Mouse (Mus musculus) right cerebral cortex, adult 18-20 months (tissue): ENCODE results near the gene Ckb.
"Not testable (repeated sequence)": the region's sequence is repeated elsewhere in the genome, so short reads cannot be mapped to it uniquely, and the experiment has no call there.

Experiments
- DNase-seq: peaks from one replicate; pipeline ENCODE4 v3.0.0; 2022; ENCODE audit warnings: mixed read lengths

The Ckb gene

DNA sequence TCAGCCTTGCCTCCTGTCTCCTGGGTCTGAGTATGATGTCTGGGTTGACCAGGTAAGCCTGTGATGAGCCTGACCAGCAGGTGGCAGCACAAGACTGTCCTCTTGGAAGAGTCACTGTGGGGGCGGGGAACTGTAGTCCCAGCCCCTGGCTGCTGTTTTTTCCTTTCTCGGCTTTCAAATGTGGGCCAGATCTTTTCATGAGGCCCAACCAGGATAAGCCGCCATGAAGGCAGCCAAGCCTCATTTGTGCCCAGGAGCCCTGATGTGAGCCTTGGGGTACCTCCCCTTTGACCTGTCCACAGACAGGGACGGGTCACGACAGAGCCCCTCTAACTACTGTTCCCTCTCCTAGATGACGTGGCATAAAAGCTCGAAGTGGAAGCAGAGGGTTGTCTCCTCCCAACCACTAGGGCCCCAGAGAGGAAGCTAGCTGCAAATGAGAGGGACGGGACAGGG is 3.7 kb downstream of the Ckb start:
- DNase-seq = peak; percentile 95

DNA sequence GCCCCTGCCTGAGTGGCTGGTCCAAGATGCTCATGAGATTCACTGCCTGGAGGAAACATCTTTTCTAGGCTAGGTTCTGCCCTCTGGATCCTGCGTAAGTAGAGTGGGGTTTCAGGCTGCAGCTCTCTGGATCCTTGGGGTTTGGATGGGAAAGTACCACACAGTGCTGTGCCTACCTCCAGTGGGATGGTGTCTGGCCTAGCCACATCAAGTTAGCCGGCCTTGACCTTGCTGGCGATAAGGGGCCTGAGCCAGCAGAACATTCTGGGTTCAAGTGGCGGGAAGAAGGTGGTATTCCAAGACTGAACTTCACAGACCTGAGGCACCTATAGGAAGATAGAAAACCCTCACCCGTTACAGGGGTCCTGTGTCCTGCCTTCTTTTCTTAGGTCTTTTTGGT is 4.7 kb downstream of the Ckb start:
- no peak for DNase-seq

DNA sequence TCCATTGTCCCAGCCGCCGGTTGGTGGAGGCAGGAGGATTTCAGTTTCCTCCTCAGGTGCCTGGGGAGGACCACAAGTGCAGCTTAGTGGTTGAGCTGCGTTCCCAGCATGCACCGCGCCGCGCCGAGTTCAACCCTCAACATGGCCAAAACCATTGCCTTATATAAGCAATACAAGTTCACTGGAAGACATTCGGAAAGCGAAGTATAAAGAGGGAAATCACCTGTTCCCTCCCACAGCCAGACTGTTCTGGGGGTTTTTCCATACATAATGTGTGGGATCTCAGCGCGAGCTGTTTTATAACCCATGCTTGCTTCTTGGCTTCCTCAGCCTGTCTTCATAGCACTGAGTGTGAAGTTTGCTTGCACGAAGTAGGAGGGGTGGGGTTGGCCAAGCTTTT is 5.8 kb downstream of the Ckb start:
- peak; percentile 84 for DNase-seq

DNA sequence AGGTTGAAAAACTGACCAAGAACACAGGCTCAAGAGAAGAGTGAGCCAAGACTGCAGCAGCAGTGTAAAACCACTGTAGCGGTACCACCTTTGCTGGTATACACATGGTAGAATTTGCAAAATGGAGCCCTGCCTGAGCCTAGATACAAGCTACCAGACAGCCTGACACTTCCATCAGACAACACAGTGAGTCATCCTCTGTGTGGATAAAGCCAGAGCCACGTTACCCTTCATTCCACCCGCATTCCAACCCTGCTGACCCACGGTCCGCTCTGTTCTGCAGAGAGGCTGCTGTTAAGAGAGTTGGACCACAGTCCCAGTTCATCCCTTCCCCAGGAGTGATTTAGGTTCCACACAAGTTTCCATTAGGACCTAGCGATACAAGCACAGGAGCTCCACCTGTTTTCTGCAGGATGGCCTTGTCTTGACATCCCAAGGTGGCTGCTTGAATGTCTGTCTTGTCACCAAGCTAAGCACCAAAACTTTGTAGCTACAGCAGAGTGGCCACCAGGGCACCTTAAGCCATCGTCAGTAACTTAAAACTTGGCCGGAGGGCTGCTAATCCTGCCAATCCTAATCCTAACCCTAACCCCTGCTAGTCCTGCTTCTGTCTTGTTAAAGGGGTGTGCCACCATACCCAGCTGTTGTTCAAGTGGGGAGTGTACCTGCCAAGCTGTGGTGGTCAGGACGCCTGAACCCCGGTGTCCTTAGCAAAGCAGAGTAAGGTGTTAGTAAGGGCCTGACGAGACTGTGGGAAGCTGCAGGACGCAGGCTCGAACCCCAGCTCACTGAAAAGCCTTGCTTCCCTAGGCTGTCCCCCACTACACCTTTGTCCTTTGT is 6.9 kb downstream of the Ckb start:
- no peak for DNase-seq

DNA sequence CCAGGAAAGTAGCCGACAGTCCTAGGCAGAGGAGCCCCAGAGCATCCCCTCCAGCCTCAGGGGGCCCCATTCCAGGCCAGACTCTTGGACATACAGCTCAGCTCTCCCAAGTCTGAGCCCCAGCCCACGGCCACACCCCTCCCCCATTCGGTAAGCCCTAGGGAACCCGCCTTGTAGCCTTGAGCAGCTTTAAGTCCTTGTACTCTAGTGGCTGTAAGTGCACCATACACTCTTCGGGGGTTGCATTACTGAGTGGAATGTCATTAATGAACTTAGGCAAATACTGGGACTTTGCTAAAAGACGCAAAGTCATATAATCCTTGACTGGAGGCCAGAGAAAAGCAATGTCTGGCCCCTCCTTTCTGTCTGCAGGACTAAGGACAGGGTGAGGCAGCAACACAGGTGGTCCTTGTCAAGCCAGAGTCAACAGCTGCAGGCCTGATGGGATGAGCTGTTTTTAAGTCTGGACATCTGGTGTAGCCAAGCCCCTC is 7.9 kb downstream of the Ckb start:
- DNase-seq = no peak

DNA sequence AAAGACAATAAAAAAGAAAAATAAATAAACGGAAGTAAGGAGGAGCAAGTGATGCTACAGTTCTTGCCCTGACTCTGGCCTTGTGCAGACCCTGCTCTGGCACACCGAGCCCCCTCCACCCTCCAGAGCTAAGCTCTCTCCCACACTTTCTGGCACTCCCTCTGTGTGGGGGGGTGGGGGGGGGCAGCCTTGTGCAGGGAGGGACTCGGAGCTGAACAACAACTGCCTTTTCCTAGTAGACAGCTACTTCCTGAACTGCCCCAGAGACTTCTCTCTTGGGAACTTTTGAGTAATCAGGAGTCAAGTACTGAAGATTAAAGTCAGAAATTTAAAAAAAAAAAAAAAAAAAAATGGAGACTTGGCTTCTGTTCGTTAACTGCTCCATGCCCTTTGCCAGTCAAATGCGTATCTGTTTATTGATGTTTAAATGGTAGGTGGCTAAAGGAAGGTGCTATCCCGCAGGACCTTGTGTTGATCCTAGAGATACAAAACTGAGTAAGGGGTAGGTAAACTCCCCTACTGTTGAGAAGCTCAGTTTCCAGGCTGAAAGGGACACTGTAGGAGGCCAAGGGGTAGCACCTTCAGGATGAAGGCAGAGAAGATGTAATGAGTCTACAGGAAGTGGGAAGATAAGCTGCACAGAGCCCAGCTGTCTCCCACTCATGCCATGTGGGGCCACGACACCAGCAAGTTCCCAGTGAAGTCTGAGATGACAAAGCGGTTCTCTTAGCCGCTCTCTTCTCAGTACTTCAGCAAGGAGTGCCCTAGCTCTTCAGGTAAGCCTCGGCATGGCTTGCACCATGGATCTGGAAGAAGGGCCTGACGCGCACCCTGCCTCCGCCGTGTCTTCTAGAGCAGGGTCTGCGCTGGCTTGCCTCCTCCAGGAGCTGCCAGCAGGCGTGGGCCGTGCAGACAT is 8.7 kb downstream of the Ckb start:
- peak; percentile 53 for DNase-seq

DNA sequence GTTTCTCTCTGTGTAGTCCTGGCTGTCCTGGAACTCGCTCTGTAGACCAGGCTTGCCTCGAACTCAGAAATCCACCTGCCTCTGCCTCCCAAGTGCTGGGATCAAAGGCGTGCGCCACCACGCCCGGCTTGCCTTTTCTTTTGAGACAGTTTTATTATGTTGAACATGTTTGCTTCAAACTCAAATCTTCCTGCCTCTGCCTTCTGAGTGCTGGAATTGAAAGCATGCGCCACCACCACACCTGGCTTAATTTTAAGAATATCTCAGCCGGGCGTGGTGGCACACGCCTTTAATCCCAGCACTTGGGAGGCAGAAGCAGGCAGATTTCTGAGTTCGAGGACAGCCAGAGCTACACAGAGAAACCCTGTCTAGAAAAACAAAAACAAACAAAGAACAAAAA is 10.6 kb downstream of the Ckb start:
- not testable (repeated sequence) for DNase-seq

DNA sequence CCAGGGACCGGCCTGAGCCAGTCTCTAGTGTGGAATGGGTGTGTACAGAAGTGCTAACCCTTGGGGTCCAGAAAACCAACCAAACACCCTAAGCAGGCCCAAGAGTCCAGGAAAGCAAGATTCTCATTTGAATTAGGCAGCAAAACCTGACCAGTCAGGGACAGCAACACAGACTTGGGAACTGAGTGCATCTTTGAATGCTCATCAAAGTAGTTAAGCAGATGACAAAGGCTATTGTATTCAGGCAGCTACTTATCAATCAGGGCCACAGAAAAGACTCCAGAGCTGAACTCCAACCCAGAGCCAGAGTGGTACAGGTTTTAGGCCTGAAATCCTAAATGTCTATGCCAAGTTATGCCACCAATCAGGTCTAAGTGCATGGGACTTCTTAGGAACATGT is 11.5 kb downstream of the Ckb start:
- DNase-seq = no peak

DNA sequence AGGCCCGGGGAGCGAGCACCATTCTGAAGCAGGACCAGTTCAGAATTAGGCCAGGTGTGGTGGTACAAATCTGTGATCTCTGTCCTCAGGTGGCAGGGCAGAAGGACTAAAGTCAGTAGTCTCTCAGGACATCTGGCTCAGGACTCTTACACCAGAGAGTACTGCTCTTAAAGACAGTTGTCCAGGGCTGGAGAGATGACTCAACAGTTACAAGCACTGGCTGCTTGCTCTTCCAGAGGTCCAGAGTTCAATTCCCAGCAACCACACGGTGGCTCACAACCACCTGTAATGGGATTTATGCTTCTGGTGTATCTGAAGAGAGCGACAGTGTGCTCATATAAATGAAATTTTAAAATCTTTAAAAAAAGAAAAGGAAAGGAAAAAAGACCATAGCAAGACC is 12.8 kb downstream of the Ckb start:
- DNase-seq = no peak

DNA sequence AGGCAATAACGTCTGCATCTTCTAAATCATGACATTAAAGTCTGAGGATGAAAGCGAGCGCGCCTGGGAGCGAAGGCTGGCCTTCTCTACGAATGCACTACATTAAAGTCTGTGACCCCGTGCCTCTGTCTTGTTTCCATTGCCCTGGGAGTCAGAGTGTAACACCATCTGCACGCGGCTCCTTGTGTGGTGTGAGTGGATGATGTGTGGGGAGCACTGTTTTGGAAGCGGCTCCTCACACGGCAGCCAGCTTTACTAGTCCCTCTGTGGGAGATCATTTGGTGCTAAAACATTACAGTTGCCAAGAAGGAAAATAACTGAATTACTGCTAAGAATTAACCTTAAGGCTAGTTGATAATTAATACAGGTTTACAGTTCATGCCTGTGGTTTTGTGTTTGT is 16.4 kb downstream of the Ckb start:
- DNase-seq = no peak

DNA sequence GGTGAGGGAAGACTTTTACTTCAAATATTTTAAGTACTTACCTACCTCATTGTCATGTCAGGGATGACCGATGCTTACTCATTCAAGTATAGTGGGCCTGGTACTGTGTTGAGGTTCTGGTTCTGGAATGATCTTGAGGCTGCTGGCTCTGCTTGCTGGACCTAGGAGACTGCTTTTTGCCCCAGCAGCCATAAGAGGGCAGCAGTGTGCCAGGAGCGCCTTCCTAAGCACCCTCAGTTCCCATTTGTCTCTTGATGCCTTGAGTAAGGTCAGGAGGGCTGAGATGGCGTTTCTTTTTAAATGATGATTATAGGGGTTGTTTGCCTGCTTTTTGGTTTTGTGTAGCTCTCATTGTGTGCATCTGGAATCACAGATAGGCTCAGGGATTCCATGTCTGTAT is 18.7 kb downstream of the Ckb start:
- peak; percentile 82 for DNase-seq

DNA sequence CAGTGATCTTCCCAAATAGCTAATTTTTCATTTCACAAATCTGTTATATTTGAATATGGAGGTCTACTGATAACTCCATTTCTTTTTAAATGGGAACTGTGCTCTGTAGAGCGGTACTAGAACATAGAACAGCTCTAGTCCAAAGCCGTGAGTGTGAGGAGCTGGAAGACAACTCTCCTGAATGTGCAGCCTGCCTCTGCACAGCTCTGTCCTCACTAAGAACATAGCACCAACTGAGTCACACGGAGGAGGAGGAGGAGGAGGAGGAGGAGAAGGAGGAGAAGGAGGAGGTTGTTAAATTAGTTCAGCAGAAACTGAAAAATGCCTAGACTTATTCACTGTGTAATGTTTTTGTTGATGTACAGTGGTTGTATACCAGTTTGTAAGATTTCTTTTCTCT is 19.2 kb downstream of the Ckb start:
- DNase-seq = peak; percentile 46

DNA sequence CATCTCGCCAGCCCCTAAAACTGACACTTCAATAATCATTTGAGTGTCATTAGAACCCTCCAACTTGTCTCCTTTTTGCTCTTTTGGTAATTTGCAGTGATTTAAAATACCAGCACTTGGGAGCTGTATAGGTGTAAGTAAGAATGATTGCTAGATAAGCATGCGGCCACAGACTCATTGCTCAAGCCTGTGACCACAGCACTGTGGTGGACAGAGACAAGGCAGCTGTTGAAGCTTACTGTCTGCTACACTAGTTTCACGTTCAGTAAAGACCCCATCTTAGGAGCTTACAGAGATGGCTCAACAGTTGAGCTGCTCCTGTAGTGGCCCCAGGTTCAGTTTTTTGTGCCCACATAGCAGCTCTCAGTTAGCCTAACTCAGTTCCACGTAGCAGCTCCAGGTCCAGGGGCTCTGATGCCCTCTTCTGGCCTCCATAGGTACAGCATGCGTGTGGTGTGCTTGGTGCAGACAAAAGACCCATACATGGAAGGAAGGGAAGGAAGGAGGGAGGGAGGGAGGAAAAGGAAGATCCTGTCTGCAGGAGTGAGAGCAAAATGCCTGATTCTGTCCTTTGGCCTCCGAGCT is 24.0 kb downstream of the Ckb start:
- peak; percentile 69 for DNase-seq
